Mouse (Mus musculus): ENCODE results near the gene Sirt6. TPM values are rescaled to one million over a fixed set of nuclear protein-coding genes. Genes with fewer than 3 reads are reported as not detected.

The Sirt6 gene
- polyA plus RNA-seq, 1 experiment from 2014 or later: 30.7 TPM

GRCm38 (mm10) chr10:81598342-81598741 lies 29.3 kb downstream of the Sirt6 start:
- no peak overlapping the region for H3K4me3 ChIP-seq
- no peaks in the 10 kb centered on the region for H3K9me3 ChIP-seq
- 51% methylated on average over 3 of the region's 3 CpGs for WGBS
- H3K27me3 ChIP-seq (ENCODE audit: insufficient read depth, poor library complexity, severe bottlenecking): peaks cover 38% of the 10 kb centered on the region
- DNase-seq (ENCODE audit: low spot score): no peak
- H3K4me1 ChIP-seq: peaks cover 62% of the 10 kb centered on the region
- H3K36me3 ChIP-seq: no peaks in the 10 kb centered on the region
- H3K27ac ChIP-seq: no peak overlapping the region

- peaks cover 62% of the 10 kb centered on the region for H3K4me1 ChIP-seq
Measured at GRCm38 (mm10) chr10:81597137-81597950, 30.3 kb downstream of the Sirt6 start.

DNA sequence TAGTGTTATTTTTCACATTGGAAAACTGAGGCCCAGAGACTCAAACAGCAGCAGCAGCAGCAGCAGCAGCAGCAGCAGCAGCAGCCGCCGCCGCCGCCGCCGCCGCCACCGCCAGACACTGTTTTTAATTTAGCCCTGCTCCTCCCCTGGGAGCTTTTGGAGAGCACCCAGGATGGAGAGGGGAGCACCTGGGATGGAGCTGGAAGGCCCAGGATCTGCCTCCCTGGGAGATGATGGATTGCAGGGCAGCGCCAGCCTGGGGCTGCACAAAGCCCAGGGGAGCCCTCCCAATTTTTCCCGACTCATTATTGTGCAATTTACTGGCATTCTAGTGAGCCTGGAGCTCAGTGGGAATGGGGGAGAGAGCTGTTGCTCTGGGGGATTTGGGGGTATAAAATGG lies 31.0 kb downstream of the Sirt6 start:
- peaks cover 59% of the 10 kb centered on the region for H3K4me1 ChIP-seq
- peaks cover 55% of the 10 kb centered on the region for H3K27me3 ChIP-seq (ENCODE audit: insufficient read depth, poor library complexity, severe bottlenecking)
- H3K9me3 ChIP-seq: no peaks in the 10 kb centered on the region
- no peak for DNase-seq (ENCODE audit: low spot score)
- WGBS: 5% methylated on average over 10 of the region's 10 CpGs
- H3K4me3 ChIP-seq: peak overlapping the region; percentile 52
- peak overlapping the region; percentile 86 for H3K27ac ChIP-seq
- H3K36me3 ChIP-seq: no peaks in the 10 kb centered on the region

More at GRCm38 (mm10) chr10:81597137-81597950, 30.3 kb downstream of the Sirt6 start:
- H3K27ac ChIP-seq: peak overlapping the region; percentile 86
- peak; percentile 87 for DNase-seq (ENCODE audit: low spot score)
- H3K4me3 ChIP-seq: peak overlapping the region; percentile 52
- H3K27me3 ChIP-seq (ENCODE audit: insufficient read depth, poor library complexity, severe bottlenecking): peaks cover 48% of the 10 kb centered on the region
- 7% methylated on average over 10 of the region's 12 CpGs for WGBS
- H3K36me3 ChIP-seq: no peaks in the 10 kb centered on the region
- H3K9me3 ChIP-seq: no peaks in the 10 kb centered on the region

DNA sequence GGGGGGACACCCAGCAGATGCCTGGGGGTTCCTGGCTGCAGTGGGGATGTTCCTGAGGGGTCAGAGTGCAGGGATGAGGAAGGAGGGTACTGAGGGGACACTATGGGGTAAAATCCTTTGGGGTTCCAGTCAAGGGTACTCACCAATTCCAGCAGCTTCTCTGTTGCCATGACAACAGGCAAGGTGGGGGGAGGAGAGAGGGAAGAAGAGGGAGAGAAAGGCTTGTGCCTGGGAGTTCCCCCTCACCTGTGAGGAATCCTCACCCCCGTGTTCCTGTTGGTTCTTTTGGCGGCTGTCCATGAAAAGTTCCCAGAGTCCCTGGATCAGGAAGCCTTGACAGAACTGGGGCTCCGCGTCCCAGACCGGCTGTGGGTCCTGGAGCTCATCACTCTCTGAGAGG lies 32.0 kb downstream of the Sirt6 start:
- Histone ChIP-seq H3K27ac (0 out of 2 replicates have a peak overlapping the region, but pooled peaks have one; percentile 62), H3K4me3 (no peak overlapping the region)

GRCm38 (mm10) chr10:81593935-81594334 lies 33.7 kb downstream of the Sirt6 start:
- peaks cover 38% of the 10 kb centered on the region for H3K4me1 ChIP-seq
- H3K9me3 ChIP-seq: no peaks in the 10 kb centered on the region
- H3K27ac ChIP-seq: no peak overlapping the region
- peaks cover 82% of the 10 kb centered on the region for H3K27me3 ChIP-seq (ENCODE audit: insufficient read depth, poor library complexity, severe bottlenecking)
- 68% methylated on average over 18 of the region's 18 CpGs for WGBS
- DNase-seq (ENCODE audit: low spot score): no peak
- H3K4me3 ChIP-seq: no peak overlapping the region
- H3K36me3 ChIP-seq: peaks cover 16% of the 10 kb centered on the region; the same call in 1 of the 2 replicates

More for the DNA sequence above, 32.0 kb downstream of the Sirt6 start:
- H3K27me3 ChIP-seq (ENCODE audit: insufficient read depth, poor library complexity, severe bottlenecking): peaks cover 65% of the 10 kb centered on the region
- 40% methylated on average over 5 of the region's 5 CpGs for WGBS
- H3K9me3 ChIP-seq: no peaks in the 10 kb centered on the region
- H3K36me3 ChIP-seq: 0 out of 2 replicates have a peak, but pooled peaks cover 2% of the 10 kb centered on the region
- DNase-seq (ENCODE audit: low spot score): no peak
- peaks cover 49% of the 10 kb centered on the region for H3K4me1 ChIP-seq

- WGBS: 72% methylated on average over 4 of the region's 4 CpGs
- peaks cover 88% of the 10 kb centered on the region for H3K27me3 ChIP-seq (ENCODE audit: insufficient read depth, poor library complexity, severe bottlenecking)
- H3K36me3 ChIP-seq: peaks cover 23% of the 10 kb centered on the region
- no peaks in the 10 kb centered on the region for H3K9me3 ChIP-seq
- DNase-seq (ENCODE audit: low spot score): no peak
- no peak overlapping the region for H3K4me3 ChIP-seq
- peaks cover 34% of the 10 kb centered on the region for H3K4me1 ChIP-seq
- no peak overlapping the region for H3K27ac ChIP-seq
Measured at GRCm38 (mm10) chr10:81593223-81593622, 34.4 kb downstream of the Sirt6 start.

DNA sequence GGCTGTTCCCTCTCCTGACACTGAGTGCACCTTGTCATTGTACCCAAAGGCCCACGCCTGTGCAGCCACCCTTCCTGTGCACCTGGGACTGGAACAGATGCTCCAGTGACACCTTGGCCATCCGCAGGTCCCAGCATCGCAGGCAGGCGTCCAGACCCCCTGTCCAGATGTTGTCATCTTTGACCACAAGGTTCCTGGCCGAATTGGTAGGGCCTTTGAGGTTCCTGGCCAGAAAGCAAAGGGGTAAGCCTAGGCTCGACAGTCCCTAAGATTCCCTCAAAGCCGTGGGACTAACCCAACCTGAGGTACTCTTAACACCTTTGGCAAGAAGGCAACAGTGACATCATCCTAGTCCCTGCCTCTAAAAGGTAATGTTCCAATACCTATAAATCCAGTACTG lies 35.0 kb downstream of the Sirt6 start:
- H3K9me3 ChIP-seq: no peaks in the 10 kb centered on the region
- WGBS: 80% methylated on average over 7 of the region's 7 CpGs
- peaks cover 28% of the 10 kb centered on the region for H3K4me1 ChIP-seq
- H3K36me3 ChIP-seq: peaks cover 29% of the 10 kb centered on the region
- no peak overlapping the region for H3K4me3 ChIP-seq
- no peak overlapping the region for H3K27ac ChIP-seq
- peaks cover 90% of the 10 kb centered on the region for H3K27me3 ChIP-seq (ENCODE audit: insufficient read depth, poor library complexity, severe bottlenecking)
- no peak for DNase-seq (ENCODE audit: low spot score)

- WGBS: 49% methylated on average over 9 of the region's 9 CpGs
- no peak for DNase-seq (ENCODE audit: low spot score)
- no peaks in the 10 kb centered on the region for H3K9me3 ChIP-seq
- peaks cover 20% of the 10 kb centered on the region for H3K4me1 ChIP-seq
- no peak overlapping the region for H3K4me3 ChIP-seq
- peaks cover 37% of the 10 kb centered on the region for H3K36me3 ChIP-seq
- H3K27me3 ChIP-seq (ENCODE audit: insufficient read depth, poor library complexity, severe bottlenecking): peaks cover 93% of the 10 kb centered on the region
- no peak overlapping the region for H3K27ac ChIP-seq
Measured at GRCm38 (mm10) chr10:81591846-81592245, 35.8 kb downstream of the Sirt6 start.

- DNase-seq (ENCODE audit: low spot score): no peak
- H3K27ac ChIP-seq: no peak overlapping the region
- H3K9me3 ChIP-seq: no peaks in the 10 kb centered on the region
- H3K4me1 ChIP-seq: no peaks in the 10 kb centered on the region
- WGBS: 62% methylated on average over 7 of the region's 7 CpGs
- peaks cover 91% of the 10 kb centered on the region for H3K27me3 ChIP-seq (ENCODE audit: insufficient read depth, poor library complexity, severe bottlenecking)
- H3K36me3 ChIP-seq: peaks cover 63% of the 10 kb centered on the region
- no peak overlapping the region for H3K4me3 ChIP-seq
Measured at GRCm38 (mm10) chr10:81588739-81589138, 38.9 kb downstream of the Sirt6 start.

DNA sequence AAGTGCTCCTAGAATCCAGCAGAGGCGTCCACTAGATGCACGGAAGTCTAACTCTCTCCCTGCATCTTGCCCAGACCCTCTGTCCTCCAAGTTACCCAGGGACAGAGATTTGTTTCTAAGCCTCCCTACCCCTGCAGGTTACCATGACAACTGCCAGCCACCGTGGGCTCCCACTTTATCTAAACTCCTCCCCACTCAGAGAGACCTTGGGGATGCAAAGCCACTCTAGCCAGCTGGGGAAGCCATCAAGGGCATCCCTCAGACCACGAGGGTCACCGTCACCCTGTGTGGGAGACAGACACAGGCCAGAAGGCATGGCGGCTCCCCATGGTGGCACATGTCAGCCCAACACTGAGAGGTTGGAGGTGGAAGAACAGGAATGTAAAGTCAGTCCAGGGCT lies 44.2 kb downstream of the Sirt6 start:
- H3K27me3 ChIP-seq (ENCODE audit: insufficient read depth, poor library complexity, severe bottlenecking): peaks cover 84% of the 10 kb centered on the region
- WGBS: 52% methylated on average over 6 of the region's 6 CpGs
- H3K36me3 ChIP-seq: peaks cover 48% of the 10 kb centered on the region
- H3K4me3 ChIP-seq: no peak overlapping the region
- no peak for DNase-seq (ENCODE audit: low spot score)
- no peak overlapping the region for H3K27ac ChIP-seq
- H3K4me1 ChIP-seq: peaks cover 15% of the 10 kb centered on the region
- no peaks in the 10 kb centered on the region for H3K9me3 ChIP-seq

GRCm38 (mm10) chr10:81580441-81581070 lies 47.0 kb downstream of the Sirt6 start:
- H3K36me3 ChIP-seq: peaks cover 33% of the 10 kb centered on the region
- H3K9me3 ChIP-seq: no peaks in the 10 kb centered on the region
- H3K4me1 ChIP-seq: peaks cover 31% of the 10 kb centered on the region
- no peak for DNase-seq (ENCODE audit: low spot score)
- 48% methylated on average over 25 of the region's 25 CpGs for WGBS
- peak overlapping the region; percentile 42; the same call in 1 of the 2 replicates for H3K27ac ChIP-seq
- peaks cover 77% of the 10 kb centered on the region for H3K27me3 ChIP-seq (ENCODE audit: insufficient read depth, poor library complexity, severe bottlenecking)
- H3K4me3 ChIP-seq: 0 out of 2 replicates have a peak overlapping the region, but pooled peaks have one; percentile 9

DNA sequence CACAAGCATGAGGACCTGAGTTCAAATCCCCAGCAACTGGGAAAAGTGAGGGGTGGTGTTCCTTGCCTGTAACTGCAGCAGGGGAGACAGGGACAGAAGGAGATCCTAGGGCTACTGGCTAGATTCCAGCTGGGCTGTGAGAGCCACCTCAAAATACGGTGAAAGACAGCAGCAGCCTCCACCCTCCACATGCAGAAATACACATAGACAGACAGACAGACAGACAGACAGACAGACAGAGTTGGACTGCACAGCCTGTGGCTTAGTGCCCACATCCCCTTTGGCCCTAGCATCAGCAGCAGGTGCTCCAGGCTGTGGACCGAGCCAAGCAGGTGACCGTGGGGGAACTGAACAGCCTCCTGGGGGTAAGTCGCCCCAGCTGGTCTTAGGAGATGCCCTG lies 47.6 kb downstream of the Sirt6 start:
- 0 out of 2 replicates have a peak overlapping the region, but pooled peaks have one; percentile 9 for H3K4me3 ChIP-seq
- 57% methylated on average over 4 of the region's 4 CpGs for WGBS
- peak overlapping the region; percentile 42; the same call in 1 of the 2 replicates for H3K27ac ChIP-seq
- peaks cover 79% of the 10 kb centered on the region for H3K27me3 ChIP-seq (ENCODE audit: insufficient read depth, poor library complexity, severe bottlenecking)
- H3K36me3 ChIP-seq: peaks cover 27% of the 10 kb centered on the region
- DNase-seq (ENCODE audit: low spot score): no peak
- H3K9me3 ChIP-seq: no peaks in the 10 kb centered on the region
- H3K4me1 ChIP-seq: peaks cover 36% of the 10 kb centered on the region

GRCm38 (mm10) chr10:81575695-81576094 lies 51.9 kb downstream of the Sirt6 start:
- no peaks in the 10 kb centered on the region for H3K9me3 ChIP-seq
- peaks cover 72% of the 10 kb centered on the region for H3K27me3 ChIP-seq (ENCODE audit: insufficient read depth, poor library complexity, severe bottlenecking)
- H3K4me1 ChIP-seq: peaks cover 61% of the 10 kb centered on the region
- no peak for DNase-seq (ENCODE audit: low spot score)
- peak overlapping the region; percentile 85 for H3K27ac ChIP-seq
- WGBS: 3% methylated on average over 6 of the region's 6 CpGs
- peaks cover 13% of the 10 kb centered on the region; the same call in 1 of the 2 replicates for H3K36me3 ChIP-seq
- peak overlapping the region; percentile 72 for H3K4me3 ChIP-seq

All from heart, embryonic 10.5 days (tissue).